Mouse (Mus musculus) NIH3T3 (cell line): ENCODE measurements at regions not wholly inside any gene's neighbourhood (a gene's known extent, or its start where the extent isn't known, plus 50 kb on each side); places are given as distances from the start of the nearest gene placed in this dataset.
A peak's percentile ranks its signal among the peaks of the same experiment; 100 is the strongest.

Experiments
- DNase-seq: peaks from one replicate; pipeline ENCODE4 v3.0.0-alpha.2; 2012; ENCODE audit warnings: low read depth

DNA sequence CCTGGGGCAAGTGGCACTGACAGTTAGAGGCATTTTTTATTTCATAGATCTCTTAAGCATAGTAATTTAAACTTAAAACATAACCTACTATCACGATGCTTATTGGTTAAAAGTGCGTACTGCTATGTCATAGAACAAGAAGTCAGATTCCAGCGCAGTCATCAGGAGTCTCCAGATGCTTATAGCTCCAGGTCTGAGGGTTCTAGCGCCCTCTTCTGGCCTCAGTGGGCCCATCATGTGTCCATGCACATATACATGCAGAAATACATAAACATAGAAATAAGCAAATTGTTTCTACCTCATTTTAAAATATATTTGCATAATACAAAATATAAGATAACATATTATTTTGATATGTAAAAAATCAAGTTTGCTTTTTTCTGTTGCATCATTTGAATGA, 1002.8 kb upstream of the Adgrl2 start:
- DNase-seq, result peak; percentile 31

DNA sequence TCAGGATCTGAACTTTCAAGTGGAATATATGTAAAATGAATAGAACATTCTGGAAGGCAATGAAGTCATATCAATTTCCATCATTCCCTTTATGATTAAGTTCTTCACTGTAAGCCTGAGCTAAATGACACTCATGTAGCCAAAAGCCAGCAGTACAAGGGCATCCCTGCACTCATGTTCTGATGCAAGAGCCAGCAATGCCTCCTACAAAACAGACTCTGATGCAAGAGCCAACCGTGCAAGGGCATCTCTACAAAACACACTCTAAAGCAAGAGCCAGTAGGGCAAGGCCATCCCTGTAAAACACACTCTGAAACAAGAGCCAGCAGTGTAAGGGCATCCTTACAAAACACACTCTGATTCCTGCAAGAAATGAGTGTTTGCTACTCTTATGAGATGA, 997.4 kb upstream of the Adgrl2 start:
- peak; percentile 33 for DNase-seq

DNA sequence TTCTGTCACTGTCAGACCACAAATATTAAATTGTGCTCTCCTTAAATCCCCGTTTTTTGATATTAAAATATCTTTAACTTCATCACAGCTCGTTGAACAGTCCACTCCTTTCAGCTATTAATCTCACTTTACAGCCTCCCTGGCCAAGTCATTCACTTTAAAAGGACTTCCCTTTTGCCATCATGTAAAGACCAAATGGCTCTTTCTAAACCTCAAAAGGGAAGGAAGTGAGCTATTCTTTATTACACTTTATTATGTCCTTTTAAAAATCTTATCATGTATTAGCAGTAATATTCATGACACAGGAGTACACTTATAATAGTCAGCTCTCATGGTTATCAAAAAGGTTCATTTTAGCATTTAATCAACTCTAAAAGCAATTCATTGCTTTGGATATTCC, 966.6 kb upstream of the Adgrl2 start:
- DNase-seq, result no peak

DNA sequence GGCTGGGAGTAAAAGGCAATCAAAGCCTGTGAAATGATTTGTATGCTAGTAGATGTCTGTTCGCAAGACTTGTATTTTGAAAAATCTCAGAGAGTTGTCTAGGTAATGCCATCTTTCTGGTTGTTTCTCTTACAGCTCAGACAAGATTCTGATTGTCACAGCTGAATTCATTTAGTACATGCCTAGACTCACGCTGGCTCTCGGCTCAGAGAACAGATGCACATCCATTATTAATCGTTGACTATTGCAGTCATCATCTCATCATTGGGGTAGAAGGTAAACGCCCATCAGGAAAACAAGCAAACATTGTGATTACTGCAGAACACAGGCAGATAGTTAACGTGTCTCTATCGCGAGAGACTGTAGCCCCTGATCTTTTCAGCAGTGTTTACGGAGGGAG, 945.8 kb upstream of the Adgrl2 start:
- no peak for DNase-seq

DNA sequence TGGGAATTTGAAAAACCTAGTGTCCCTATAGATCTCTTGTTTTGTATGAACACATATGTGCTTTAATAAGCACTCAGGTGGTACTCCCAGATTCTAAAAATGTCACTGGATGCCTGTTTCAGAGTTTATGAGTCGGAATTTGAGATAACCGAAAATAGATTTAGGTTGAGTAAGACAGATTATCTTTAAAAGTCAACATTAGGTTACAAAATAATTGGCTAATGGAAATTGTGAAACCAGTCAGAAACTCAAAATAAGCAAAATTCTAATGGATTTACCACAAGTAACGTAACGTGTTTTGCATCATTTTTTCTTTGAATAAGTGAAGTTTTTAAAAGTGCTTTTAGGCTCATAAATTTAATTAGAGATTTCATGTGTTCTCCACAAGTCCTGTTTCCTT, 944.5 kb upstream of the Adgrl2 start:
- DNase-seq, result no peak

DNA sequence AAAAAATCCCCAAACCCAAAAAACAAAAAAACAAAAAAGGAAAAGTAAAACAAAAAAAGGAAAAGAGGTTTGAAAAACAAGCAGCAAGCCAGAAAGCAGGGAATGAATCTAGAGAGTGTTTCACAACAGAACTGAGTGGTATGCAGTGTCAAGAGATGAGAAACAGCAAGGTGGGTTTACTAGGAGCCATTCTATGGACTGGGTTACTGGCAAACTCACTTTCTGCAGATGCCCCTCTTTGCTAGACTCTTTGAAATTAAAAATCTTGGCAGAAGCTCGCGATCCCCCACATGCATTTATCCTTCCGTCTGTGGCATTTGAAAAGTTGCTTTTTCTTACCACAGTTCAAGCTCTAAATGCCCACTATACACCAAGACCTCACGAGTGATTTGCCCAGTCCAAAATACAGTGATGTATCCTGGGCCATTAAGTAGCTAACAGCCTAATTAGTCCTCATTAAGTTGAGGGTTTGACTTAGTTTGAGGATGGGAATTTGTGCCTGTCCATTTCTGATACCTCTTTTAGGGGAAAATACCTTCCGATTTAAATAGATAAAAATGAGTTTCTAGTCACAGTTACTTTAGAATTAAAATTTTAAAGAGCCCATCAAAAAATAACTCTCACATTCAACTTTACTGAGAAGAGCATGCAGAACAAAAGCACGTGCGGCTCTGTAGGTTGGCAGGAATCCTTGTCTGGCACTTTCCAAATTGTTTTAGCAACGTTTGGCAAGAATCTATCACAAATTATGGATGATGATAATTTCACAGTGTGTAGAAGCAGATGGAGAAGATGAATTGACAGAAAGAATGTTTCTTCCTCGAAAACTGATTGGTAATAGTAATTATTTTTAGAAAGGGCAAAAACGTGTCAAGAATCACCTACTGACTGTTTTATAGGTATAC, 938.4 kb upstream of the Adgrl2 start:
- no peak for DNase-seq

DNA sequence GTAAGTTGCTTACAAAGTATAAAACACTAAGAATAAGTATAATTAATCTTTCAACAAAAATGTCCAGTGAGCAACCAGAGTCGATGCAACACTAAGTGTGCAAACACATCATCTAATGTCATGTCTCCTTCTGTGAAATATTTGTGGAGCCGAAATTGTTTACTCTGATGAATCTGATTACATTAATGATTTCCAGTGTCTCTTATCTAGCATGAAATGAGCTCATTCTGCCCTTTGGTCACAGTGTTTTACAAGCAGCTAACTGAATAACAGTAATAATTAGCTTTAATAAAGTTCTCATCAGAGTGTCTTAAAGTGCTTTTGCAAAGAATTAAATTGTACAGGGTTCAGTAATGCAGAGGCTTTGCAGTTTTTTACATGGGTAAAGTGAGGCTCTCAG, 929.9 kb upstream of the Adgrl2 start:
- DNase-seq, result no peak

DNA sequence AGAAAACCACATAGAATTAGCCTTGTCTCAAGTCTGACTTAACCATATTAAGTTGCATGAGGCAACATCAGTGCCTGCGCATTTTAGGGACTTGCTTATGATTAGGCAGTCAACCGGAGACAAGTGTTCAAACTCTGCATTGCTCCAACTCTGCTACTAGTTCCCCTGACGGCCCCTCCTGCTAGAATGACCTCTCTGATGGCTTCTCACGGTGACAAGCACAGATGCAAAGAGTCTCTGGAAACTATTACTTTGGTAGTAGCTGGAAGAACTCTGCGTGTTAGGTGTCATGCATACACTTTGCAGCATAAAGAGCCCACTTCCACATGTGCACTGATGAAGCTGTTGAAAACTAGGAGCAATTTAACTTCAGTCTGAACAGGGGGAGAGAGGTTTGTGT, 927.8 kb upstream of the Adgrl2 start:
- no peak for DNase-seq

DNA sequence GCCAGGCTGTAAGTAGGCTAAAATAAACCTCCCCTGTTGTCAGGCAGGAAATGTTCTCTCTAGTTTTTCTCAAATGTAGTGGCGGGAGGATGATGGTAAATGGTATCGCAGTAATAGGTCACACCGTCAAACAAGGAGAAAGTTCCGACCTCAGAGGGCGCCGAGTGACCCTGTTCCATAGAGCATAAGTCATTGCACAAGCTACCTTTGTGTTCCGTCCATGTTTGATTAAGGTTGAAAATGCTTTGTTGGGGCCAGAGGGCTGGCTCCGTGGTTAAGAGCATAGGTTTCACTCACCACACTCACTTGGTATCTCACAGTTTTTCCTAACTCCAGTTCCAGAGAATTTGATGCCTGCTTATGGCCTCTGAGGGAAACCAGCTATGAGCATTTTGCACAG, 920.4 kb upstream of the Adgrl2 start:
- no peak for DNase-seq

DNA sequence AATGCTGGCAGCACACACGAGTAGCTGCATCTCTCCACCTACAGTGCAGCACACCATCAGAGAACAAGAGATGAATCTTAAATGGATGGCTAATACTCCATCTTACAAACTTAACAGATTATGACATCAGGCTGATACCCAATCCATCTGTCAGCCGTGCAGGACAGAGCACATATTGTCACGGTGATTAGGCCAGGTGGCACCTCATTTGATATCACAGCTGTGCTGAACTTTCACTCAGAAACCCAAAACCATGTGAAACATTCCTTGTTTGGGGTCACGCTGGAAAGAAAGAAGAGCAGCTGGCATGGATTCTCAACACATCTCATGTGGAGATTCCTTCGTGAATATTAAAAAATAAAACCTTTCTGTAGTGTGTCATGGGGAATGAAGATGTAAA, 911.4 kb upstream of the Adgrl2 start:
- DNase-seq, result no peak

DNA sequence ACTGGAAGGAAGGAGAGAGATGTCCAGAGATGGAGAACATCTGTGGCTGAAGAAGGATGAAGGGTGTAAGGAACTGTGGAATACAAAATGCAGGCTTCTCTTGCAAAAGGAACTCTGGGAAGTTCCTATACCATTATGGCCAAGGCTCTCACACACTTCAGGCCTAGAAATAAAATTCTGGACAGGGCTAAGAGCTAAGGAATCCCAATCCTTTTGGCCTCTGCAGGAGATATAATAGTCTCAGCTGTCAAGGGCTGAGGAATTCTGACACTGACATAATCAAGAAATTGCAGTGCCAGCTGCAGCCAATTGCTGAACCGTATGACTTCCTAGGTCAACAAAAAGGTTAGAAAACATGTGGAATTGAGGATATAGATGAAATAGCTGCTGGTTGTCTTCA, 886.2 kb upstream of the Adgrl2 start:
- no peak for DNase-seq

DNA sequence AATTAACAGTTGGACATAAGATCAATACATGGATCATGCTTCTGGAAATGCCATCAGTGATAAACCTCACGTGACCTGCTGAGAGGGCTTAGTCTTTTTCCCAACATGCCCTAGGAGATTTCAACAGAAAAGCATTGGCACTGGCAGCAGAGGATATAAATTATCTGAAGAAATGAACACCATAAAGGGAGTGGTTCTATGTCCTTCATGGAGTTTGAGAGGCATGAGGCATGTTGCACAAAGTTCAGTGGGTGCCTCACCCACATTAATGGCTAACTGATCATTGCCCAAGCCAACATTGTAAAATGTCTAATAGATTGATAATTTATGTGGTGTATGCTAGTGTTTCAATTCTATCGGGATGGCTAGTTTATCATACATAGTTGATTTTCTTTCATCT, 875.6 kb upstream of the Adgrl2 start:
- DNase-seq, result no peak

DNA sequence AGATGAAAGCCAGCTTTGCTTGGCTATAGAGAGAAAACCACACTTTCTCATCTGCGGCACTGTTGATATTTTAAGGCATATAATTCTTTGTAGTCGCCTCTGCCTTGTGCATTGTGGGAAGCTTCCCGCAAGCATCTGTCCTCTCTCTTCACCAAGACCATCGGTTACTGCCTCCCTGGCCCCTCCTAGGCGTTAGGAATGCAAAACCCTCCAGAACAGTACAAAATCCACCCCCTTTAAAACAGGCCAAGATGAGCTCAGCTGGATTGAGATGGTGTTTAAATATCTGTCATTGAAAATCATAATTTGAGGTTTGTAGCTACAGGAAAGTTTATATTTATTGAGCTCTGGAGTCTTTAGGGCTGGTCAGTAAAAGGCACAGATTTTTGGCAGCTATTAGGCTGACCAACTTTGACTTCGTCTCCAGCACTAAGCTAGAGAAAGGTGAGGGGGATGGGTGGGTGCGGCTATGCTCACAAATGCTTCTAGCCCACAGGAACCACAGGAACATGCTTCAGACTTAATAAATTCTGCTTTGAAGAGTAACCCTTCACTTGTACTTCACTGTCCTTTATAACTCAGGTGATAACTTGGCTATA, 856.7 kb upstream of the Adgrl2 start:
- DNase-seq, result peak; percentile 17

DNA sequence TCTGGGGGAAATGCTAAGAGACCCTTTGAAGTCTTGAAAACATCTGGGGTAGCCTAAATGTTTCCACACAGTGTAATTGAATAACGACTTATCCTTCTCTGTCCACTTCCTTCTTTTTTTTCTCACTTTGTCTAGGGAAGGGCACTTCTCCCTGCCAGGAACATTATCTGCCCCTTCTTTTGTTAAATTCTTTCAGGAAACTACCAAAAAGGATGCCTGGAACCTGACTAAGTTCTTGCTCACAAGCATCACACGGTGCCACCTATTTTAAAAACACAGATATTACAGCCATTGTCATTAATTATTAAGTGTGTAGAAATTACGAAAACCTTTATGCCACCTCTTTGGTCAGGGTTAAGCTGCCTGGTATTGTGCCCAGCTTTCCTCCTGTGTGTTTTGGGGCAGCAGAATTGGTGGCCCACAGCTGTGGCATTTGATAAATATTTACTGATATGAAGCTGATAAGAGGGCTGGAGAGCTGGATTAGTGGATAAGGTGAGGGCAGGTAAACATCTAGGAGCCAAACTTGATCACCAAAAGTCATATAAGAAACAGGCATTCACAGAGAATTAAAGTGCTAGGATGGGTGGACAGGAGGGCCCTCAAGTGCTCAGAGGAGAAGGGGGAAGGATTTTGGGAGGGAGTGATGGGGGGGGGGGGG, 855.6 kb upstream of the Adgrl2 start:
- DNase-seq, result no peak

DNA sequence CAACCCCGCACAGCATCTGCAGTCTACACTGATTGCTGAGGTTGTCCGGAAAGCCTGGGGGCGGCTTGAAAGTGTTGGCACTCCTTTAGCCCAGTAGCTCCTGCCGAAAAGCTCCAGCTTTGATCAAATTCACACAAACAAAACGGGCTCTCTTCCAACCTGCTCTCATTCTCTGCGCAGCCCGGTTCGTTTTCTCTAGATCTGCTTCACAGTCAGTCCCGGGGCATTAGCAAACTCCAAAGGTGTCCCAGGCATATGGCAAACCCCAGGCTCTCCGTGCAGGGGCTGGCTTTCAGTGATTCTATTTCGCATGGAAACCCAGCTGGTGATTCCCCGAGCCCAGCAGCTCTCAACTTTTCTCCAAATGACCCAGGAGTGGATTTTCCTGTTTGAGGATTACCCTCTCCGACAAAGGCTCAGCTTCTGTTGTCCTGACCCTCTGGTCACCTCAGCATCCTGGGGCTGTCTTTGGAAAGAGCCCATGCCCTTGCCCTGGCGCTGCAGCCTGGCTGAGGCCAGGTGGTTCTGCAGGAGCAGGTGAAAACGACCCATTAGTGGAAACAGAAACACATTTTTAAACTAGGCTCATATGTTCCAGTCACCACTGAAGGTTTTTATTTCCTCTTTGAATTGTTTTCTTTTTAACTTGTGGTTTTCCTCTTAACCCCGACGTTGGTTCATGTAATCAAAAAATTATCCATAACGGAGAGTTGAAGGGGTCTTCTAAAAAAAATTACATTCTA, 854.9 kb upstream of the Adgrl2 start:
- no peak for DNase-seq

DNA sequence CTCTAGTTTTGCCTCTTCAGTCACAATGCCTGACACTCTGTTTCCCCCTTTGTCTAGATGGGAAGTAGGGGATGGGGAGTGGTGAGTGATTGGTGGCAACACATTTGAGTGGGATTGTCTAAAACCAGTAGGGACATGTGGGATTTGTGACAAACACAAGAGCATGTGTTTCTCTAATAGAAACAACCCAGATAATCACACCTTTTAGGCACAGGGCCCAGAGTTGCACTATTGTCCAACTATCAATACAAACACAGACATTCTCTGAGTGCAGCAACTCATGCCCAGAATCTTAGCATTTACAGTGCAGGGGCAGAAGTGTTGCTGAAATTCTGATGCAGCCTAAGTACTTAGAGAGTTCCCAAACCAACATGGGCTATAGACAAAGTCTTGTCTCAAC, 847.6 kb upstream of the Adgrl2 start:
- DNase-seq, result no peak

DNA sequence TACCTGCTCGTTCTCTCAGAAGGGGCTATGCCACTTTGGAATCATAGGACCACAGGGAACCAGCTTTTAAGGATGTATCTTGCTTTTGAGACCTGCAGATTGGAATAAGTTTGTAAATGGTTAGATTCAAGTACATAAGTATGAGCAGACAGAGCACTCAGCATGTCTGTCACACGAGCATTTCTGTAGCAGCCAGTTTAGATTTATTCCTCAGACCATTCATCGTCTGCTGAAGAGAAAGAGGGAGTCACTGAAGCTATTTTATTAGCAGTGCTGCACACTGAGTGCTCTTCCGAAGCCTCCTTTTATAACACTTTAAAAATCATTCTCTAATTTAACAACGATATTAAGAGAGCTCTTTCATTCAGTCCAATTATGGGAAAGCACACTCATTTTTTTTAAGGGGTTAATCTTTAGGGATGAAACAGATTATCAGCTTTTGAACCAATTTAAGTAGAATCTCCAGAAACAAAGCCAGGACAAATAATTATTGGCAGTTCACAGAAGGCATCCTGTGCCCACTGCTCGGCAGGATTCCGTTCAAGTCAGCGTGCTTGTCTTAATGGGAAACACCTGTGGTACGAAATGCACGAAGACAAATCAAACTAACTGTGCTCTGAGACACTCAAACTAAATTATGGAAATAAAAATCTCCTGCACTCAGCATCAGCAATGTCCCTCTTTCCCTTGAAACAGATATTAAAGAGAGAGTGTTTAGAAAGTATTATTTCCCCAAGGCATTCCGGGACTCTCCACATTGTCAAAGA, 846.3 kb upstream of the Adgrl2 start:
- DNase-seq, result peak; percentile 9

DNA sequence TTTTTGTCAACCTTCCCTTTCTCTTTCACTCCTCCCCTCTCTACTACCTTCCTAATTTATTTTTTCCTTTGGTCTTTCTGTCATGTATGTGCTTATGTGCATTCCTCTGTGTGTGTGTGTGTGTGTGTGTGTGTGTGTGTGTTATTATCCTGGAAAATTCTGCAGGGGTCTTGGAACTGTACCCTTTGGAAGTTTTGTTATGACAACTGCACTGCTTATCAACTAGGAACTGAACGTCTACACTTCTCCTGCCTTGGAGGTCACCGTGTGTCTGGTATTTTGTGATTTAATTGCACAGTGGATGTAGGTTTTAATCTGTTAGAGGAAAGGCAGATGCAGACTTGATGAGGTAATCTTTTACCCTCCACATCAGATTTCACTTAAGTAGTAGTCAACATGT, 836.8 kb upstream of the Adgrl2 start:
- DNase-seq, result no peak

DNA sequence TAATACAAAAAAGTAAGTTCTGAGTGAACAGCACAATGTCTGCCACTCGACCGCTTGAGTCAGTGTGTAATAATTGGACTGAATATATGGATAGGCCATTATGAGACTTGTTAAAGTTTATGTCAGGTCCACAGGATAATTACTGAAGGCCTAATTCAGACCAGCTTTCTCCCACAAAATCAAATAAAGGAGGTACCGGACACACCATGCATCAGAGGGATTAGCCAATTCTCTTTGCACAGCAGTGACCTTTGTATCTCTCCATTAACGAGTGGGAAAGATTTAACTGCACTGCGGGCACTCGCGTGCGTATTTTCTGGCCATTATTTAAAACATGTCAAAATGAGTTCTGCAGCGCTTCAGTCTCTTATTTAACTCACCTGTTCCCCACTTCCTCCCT, 836.4 kb upstream of the Adgrl2 start:
- DNase-seq, result no peak

DNA sequence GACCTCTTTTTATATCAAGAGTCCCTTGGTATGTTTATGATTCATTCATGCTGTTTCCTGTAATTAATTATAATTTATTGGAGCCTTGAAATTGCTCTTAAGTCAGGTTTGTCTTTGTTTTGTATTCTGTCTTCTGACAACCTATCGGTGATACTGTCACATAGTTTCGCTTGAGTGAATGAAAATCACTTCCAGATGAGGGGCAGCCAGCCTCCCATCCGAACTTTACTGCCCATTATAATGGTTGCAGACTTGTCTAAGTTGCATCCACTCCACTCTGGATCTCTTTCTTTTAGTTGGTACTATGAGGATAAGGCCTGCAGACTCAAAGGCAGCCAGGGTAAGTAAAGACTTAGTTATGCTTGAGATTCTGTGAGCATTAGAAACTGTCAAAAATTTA, 830.3 kb upstream of the Adgrl2 start:
- no peak for DNase-seq

DNA sequence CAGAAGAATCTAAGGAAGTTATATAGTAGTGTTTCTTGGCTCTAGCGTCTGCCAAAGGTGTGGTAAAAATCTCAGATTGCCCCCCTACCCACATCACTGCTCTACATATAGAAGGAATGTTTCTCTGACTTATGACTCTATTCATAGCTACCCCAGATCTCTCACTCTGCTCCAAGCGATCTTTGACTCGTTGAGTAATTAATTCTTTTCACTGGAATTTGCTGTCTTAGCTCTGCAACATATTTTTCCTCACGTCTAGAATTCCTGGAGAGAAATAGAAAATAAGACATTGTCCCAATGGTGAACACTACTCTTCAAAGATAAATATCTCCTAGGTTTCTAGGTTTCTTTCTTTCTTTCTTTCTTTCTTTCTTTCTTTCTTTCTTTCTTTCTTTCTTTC, 829.5 kb upstream of the Adgrl2 start:
- no peak for DNase-seq

DNA sequence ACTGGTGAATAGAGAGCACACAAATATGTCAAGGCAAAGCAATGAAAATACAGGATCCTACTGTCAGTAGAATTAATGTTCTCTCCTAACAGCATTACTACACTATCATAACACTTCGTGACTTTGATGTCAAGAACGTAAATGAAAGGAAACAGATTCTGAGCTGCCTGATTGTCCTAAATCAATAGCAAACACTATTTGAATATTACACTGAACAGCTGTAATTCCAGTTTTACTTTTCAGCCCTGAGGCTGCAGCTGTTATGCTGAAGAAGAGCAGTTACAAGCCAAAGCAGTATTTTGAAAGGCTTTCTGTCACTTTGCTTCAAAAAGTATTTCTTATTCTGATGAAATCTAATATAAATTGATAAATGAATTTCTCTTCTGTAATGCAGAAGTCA, 828.7 kb upstream of the Adgrl2 start:
- DNase-seq, result no peak
